ENCODE assay signal across 14 mouse cellular contexts in the genomic region with DNA sequence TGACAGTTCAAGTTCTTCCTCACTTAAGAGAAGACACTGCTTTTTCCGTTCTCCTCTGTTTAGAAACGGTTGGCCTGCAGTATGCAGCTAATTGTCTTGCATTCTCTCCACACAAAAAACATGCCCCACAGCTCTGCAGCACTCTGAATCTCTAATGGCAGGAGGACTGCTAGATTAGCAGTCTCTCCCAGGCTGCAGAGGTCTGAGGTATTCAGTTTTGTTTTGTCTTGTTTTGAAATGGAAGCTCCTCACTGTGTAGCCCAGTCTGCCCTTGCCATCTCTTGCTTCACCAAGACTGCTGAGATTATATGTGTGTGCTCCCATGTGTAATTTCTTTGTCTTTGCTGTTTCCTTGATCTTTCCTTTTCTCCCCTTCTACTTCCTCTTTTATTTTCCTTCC.
DNase-seq lines count a peak whose midpoint lies in the region; ATAC-seq and TF ChIP-seq lines count a peak whose summit lies in the region.
"Had no signal": no experiment of that assay in that cellular context is flagged by ENCODE, and none has a peak within 500 bp of the region (broad histone marks: within the 10 kb centered on the region; RNA-seq: fewer than 3 reads in every experiment).

No protein-coding gene starts in this region.

- peak; percentile 52 for ATAC-seq in forebrain, embryonic 16.5 days

- no peak for TF ChIP-seq POLR2A in brain, embryonic 14.5 days (IDR thresholded peaks at IDR 0.05; ENCODE audit: borderline replicate concordance, extremely low read depth, insufficient read depth, insufficient read length, poor library complexity, severe bottlenecking)

- no peak overlapping the region for H3K4me2 ChIP-seq in forebrain, embryonic 16.5 days (ENCODE audit: low read length)
- H3K4me2 ChIP-seq: lung, embryonic 15.5 days had no signal

- DNase-seq in heart, adult 11 months, result peak; percentile 65
- DNase-seq in heart, postnatal 36 days, result no peak
- peak; percentile 52 for DNase-seq in brain, embryonic 14.5 days (ENCODE audit: low read depth)
- DNase-seq in left cerebral cortex, postnatal 14 days (ENCODE audit: low spot score in 2 of 2), result no peak
- no peak for DNase-seq in thymus, postnatal 4 days
- DNase-seq in right cerebral cortex, postnatal 25 days, result no peak
- DNase-seq: adrenal gland, adult 8-10 months; cerebellum, postnatal 10 days; heart, postnatal 4 days; kidney, adult 18-20 months; right cerebral cortex, adult 18-20 months had no signal

- H3K27me3 ChIP-seq in forebrain, embryonic 16.5 days (replicated peaks; ENCODE audit: control insufficient read depth, insufficient read depth, low read length), result no peaks in the 10 kb centered on the region
- H3K27me3 ChIP-seq: lung, embryonic 15.5 days had no signal

- H3K36me3 ChIP-seq in forebrain, embryonic 16.5 days (ENCODE audit: control insufficient read depth, insufficient read depth), result no peaks in the 10 kb centered on the region
- H3K36me3 ChIP-seq in macrophage (ENCODE audit: inconsistent target), result no peaks in the 10 kb centered on the region

- H3K27ac ChIP-seq in forebrain, embryonic 16.5 days (ENCODE audit: low read length), result no peak overlapping the region
- H3K27ac ChIP-seq in macrophage, result peak overlapping the region; percentile 38
- H3K27ac ChIP-seq: lung, embryonic 15.5 days had no signal

- H3K79me2 ChIP-seq in macrophage (ENCODE audit: inconsistent target), result no peaks in the 10 kb centered on the region

- WGBS in forebrain, embryonic 16.5 days, result 5% methylated on average over 2 of the region's 2 CpGs
- WGBS in macrophage (ENCODE audit: missing documents), result 80% methylated on average over 2 of the region's 2 CpGs

- peaks cover 10% of the 10 kb centered on the region for H3K4me1 ChIP-seq in forebrain, embryonic 16.5 days (replicated peaks; ENCODE audit: control insufficient read depth, insufficient read depth, low read length)

- no peaks in the 10 kb centered on the region for H3K9me3 ChIP-seq in forebrain, embryonic 16.5 days (ENCODE audit: control insufficient read depth, low read length)
- H3K9me3 ChIP-seq: lung, embryonic 15.5 days had no signal

- TF ChIP-seq CTCF in brain, embryonic 14.5 days (IDR thresholded peaks at IDR 0.05; ENCODE audit: borderline replicate concordance, extremely low read depth, insufficient read depth, insufficient read length), result no peak

- no peak overlapping the region for H3K4me3 ChIP-seq in forebrain, embryonic 16.5 days (replicated peaks; ENCODE audit: low read length)
- no peak overlapping the region for H3K4me3 ChIP-seq in macrophage (ENCODE audit: inconsistent target)
- H3K4me3 ChIP-seq: lung, embryonic 15.5 days had no signal

- intact Hi-C loops in heart, postnatal 36 days (cut with DNase I), result no loop called here
- intact Hi-C loops in left cerebral cortex, postnatal 14 days (cut with DNase I), result no loop called here

- no peak overlapping the region for H3K9ac ChIP-seq in forebrain, embryonic 16.5 days (replicated peaks; ENCODE audit: low read depth, low read length)
- H3K9ac ChIP-seq: lung, embryonic 15.5 days had no signal

Comparison
In these comparisons a context has a peak if more than half of its experiments do, and no peak if none do; other contexts are left out.
1. DNase-seq: peak in heart, adult 11 months (single experiment) and brain, embryonic 14.5 days (single experiment); none in heart, postnatal 36 days (0 of 2), left cerebral cortex, postnatal 14 days (0 of 2), thymus, postnatal 4 days (single experiment) and right cerebral cortex, postnatal 25 days (single experiment).